Mouse (Mus musculus) heart, postnatal 10 days (tissue): ENCODE results near the gene Spag5. TPM values are rescaled to one million over a fixed set of nuclear protein-coding genes. Genes with fewer than 3 reads are reported as not detected.

ENCODE experiments used
- DNase-seq, 2 experiments: peaks; one replicate each; pipeline ENCODE4 v3.0.0; 2021
- intact Hi-C: fragments of 180-260 bp; cut with DNase I; formaldehyde crosslinking; loops from one replicate; pipeline ENCODE4 v1.15.1; 2025
- total RNA-seq, 2 experiments: library from RNA; stranded (reverse); gene quantifications; 2 replicates each; pipeline ENCODE4 v1.2.3; 2021

Spag5 gene
- total RNA-seq, 2 experiments from 2014 or later, result 8.8 to 9.5 TPM

- intact Hi-C loops, result no loop called here
- DNase-seq, result no peak
Observed at GRCm38 (mm10) chr11:78322076-78322831, 20.9 kb downstream of the Spag5 start.

- peak; percentile 69 to 73 for DNase-seq
- intact Hi-C loops, result no loop called here
Observed at GRCm38 (mm10) chr11:78322860-78323259, 21.5 kb downstream of the Spag5 start, which contains the start of gene Aldoc. TSS of gene Aldoc (plus strand) at chr11:78322968.

GRCm38 (mm10) chr11:78324000-78324785, 22.9 kb downstream of the Spag5 start:
- intact Hi-C loops, result no loop called here
- DNase-seq, result no peak

- intact Hi-C loops, result loop anchor here (5.0 kb wide), 1 partner anchor 63 kb away; the partner anchor contains the start of gene 2610507B11Rik
- DNase-seq, result no peak
Observed at GRCm38 (mm10) chr11:78324965-78325364, 23.6 kb downstream of the Spag5 start.

GRCm38 (mm10) chr11:78327215-78327614, 25.9 kb downstream of the Spag5 start:
- DNase-seq, result no peak
- intact Hi-C loops, result loop anchor here (5.0 kb wide), 1 partner anchor 65 kb away; the partner anchor contains the start of gene 2610507B11Rik

- peak; percentile 98 for DNase-seq
- intact Hi-C loops, result loop anchor here (5.0 kb wide), 1 partner anchor 66 kb away; the partner anchor contains the start of gene 2610507B11Rik
Observed at GRCm38 (mm10) chr11:78327634-78328511, 26.5 kb downstream of the Spag5 start, which contains the start of gene Pigs. TSS of gene Pigs (plus strand) at chr11:78328415.

- intact Hi-C loops, result loop anchor here (5.0 kb wide), 1 partner anchor 66 kb away; the partner anchor contains the start of gene 2610507B11Rik
- no peak for DNase-seq
Observed at GRCm38 (mm10) chr11:78328512-78329056, 27.3 kb downstream of the Spag5 start.

- DNase-seq, result no peak
- intact Hi-C loops, result no loop called here
Observed at GRCm38 (mm10) chr11:78332676-78333075, 31.3 kb downstream of the Spag5 start.

- intact Hi-C loops, result no loop called here
- DNase-seq, result no peak
Observed at GRCm38 (mm10) chr11:78333992-78334391, 32.7 kb downstream of the Spag5 start.

- intact Hi-C loops, result no loop called here
- DNase-seq, result no peak
Observed at GRCm38 (mm10) chr11:78337040-78337439, 35.7 kb downstream of the Spag5 start.

GRCm38 (mm10) chr11:78341702-78342101, 40.4 kb downstream of the Spag5 start:
- intact Hi-C loops, result no loop called here
- DNase-seq, result no peak

- intact Hi-C loops, result no loop called here
Observed at GRCm38 (mm10) chr11:78343381-78344327, 42.3 kb downstream of the Spag5 start, which contains the start of gene Unc119. TSS of gene Unc119 (plus strand) at chr11:78343482.

GRCm38 (mm10) chr11:78344328-78344889, 43.1 kb downstream of the Spag5 start:
- intact Hi-C loops, result no loop called here
- no peak for DNase-seq

More at GRCm38 (mm10) chr11:78343381-78344327, 42.3 kb downstream of the Spag5 start, which contains the start of gene Unc119:
- peak; percentile 79 to 81 for DNase-seq

- DNase-seq, result peak; percentile 78 to 83
- intact Hi-C loops, result loop anchor here (5.0 kb wide), 1 partner anchor 68 kb away; no protein-coding TSS in a partner anchor
Observed at GRCm38 (mm10) chr11:78344890-78345715, 43.8 kb downstream of the Spag5 start.

- intact Hi-C loops, result loop anchor here (5.0 kb wide), 1 partner anchor 68 kb away; no protein-coding TSS in a partner anchor
- no peak for DNase-seq
Observed at GRCm38 (mm10) chr11:78345801-78346200, 44.5 kb downstream of the Spag5 start.

- DNase-seq, result no peak
- intact Hi-C loops, result loop anchor here (1.0 to 5.0 kb wide), 2 partner anchors 69 to 84 kb away; no protein-coding TSS in a partner anchor
Observed at GRCm38 (mm10) chr11:78346326-78347069, 45.2 kb downstream of the Spag5 start.
